Mouse (Mus musculus) heart, postnatal 0 days (tissue): ENCODE data around the gene Ppp2r5a.
"Not testable (repeated sequence)": the region's sequence is repeated elsewhere in the genome, so short reads cannot be mapped to it uniquely, and the experiment has no call there.

Experiments used
- CTCF ChIP-seq: IDR thresholded peaks from 2 replicates; pipeline ENCODE4 v1.5.1; 2016; ENCODE audit warnings: antibody characterized with exemption, control low read depth, low read depth
- EP300 ChIP-seq: IDR thresholded peaks from 2 replicates; pipeline ENCODE4 v1.6.1; 2016; ENCODE audit warnings: antibody characterized with exemption, low read depth

- TF ChIP-seq CTCF, EP300: not testable (repeated sequence)
Measured at GRCm38 (mm10) chr1:191422714-191423113, 19.6 kb upstream of the Ppp2r5a start.
